Mouse (Mus musculus) gastrocnemius, adult 2 months (tissue): Measurements from ENCODE around the gene Ercc1. TPM values are rescaled to one million over a fixed set of nuclear protein-coding genes. Genes with fewer than 3 reads are reported as not detected.

Experiments
- DNase-seq: peaks from one replicate; pipeline ENCODE4 v3.0.0; 2022
- H3K27ac ChIP-seq: fragments of 200-600 bp; 2 replicates; pipeline ENCODE4 v1.8.1; 2022; ENCODE audit warnings: mild to moderate bottlenecking
- H3K4me3 ChIP-seq: fragments of 200-600 bp; 2 replicates; pipeline ENCODE4 v1.8.1; 2022; ENCODE audit warnings: mild to moderate bottlenecking, moderate library complexity
- CTCF ChIP-seq: fragments of 200-600 bp; IDR thresholded peaks from 2 replicates; pipeline ENCODE4 v1.8.1; 2022; ENCODE audit warnings: antibody characterized with exemption, mild to moderate bottlenecking, moderate library complexity
- intact Hi-C: fragments of 180-260 bp; cut with DNase I; formaldehyde crosslinking; loops from one replicate; pipeline ENCODE4 v1.15.1; 2025
- long read RNA-seq, 2 experiments: library from polyadenylated mRNA; stranded (forward); transcript quantifications; one replicate each; pipeline ENCODE4 v2.0.0; 2021
- total RNA-seq, 2 experiments: library from RNA; stranded (reverse); gene quantifications; 2 replicates each; pipeline ENCODE4 v1.2.3; 2021

Ercc1 gene
- total RNA-seq = 10 to 100 TPM; 28.1 to 30.4 TPM
- long read RNA-seq, experiment 1, transcript Ercc1-201 (10 exons, 1,375 nt) = major isoform, 15 of 23 reads
- long read RNA-seq, experiment 1, partial matches to known transcripts = 2 of 23 reads
- long read RNA-seq, experiment 1, other reads (novel, unspliced or antisense) = 4 of 23 reads
- long read RNA-seq, experiment 2, transcript Ercc1-201 (10 exons, 1,375 nt) = major isoform, 14 of 19 reads
- long read RNA-seq, experiment 2, partial matches to known transcripts = 2 of 19 reads
- long read RNA-seq, experiment 2, other reads (novel, unspliced or antisense) = 3 of 19 reads

- peak within 1 kb of the TSS; percentile 90 for H3K4me3 ChIP-seq
- no peak for DNase-seq
- peak within 1 kb of the TSS; percentile 94 for H3K27ac ChIP-seq
- no peak for TF ChIP-seq CTCF
- intact Hi-C loops = no loop called here
Observed at GRCm38 (mm10) chr7:19344237-19344847, at the start of gene Ercc1. Gene Ercc1 (plus strand): TSS chr7:19344778.

DNA sequence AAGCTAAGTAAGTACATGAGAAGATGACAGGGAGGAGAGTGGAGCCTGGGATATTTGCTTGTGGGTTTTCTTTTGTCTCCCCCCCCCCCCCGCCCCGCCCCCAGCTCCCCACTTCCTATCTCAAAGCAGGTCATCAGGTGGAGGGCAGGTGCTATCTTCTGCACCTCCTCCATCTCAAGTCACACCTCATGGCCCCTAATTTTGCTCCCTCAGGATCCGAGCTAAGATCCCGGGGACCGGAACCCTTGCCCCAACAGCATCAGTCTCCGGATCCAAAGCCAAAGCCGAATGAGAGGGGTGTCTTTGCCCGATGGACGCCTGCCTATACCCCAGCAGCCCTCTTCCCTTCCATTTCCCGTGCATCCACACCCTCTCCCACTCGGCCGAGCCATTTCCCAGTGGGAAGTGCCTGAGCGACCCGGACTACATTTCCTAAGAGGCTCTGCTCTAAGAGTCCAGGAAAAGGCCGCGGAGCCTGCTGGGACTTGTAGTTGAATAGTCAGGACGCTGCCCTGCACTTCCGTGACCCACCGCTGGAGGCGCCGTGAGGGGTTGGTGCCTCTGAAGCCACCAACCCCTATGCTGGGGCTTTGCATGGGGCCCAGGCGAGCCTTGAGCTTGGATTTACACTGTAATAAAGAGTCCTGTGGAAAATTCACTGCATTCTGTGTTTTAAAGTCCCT, 48.9 kb upstream of the Ercc1 start:
- intact Hi-C loops = loop anchor here (5.0 kb wide), 1 partner anchor 67 kb away; no protein-coding TSS in a partner anchor
- peak overlapping the region; percentile 67 for H3K4me3 ChIP-seq
- peak overlapping the region; percentile 75 for H3K27ac ChIP-seq
- DNase-seq = peak; percentile 98
- TF ChIP-seq CTCF = peak; percentile 100

DNA sequence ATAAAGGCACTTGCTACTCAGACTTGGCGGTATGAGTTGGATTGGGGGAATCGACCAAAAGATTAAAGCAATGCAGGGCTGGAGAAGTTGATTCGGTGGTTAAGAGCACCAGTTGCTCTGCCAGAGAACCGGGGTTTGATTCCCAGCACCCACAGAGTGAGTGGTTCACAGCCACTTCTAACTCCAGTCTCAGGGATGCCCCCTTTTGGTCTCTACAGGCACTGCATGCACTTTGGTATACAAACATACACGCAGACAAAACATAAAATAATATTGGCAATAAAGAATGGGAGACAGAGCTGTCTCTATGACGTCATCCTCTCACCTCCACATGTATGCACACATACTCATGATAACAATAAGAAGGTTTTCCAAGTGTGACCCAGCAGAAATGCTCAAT, 47.5 kb upstream of the Ercc1 start:
- peak; percentile 36; the same call in 1 of the 2 replicates for TF ChIP-seq CTCF
- Histone ChIP-seq H3K27ac (no peak overlapping the region), H3K4me3 (no peak overlapping the region)
- DNase-seq = no peak
- intact Hi-C loops = loop anchor here (5.0 kb wide), 1 partner anchor 65 kb away; no protein-coding TSS in a partner anchor

DNA sequence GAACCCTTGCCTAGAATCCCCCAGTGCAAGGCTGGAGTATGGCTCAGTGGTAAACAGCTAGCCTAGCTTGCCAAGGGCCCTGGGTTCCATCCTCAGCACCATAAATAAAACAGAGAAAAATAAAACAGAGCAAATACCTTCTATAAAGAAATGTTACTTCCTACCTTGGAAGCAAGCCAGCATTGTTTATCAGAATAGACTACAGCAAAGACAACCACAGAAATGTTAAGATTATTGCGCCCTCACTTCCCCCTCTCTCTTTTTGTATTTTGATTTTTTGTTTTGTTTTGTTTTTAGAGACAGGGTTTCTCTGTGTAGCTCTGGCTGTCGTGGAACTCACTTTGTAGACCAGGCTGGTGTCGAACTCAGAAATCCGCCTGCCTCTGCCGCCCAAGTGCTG, 46.8 kb upstream of the Ercc1 start:
- TF ChIP-seq CTCF = no peak
- H3K27ac ChIP-seq = no peak overlapping the region
- H3K4me3 ChIP-seq = no peak overlapping the region
- no peak for DNase-seq
- intact Hi-C loops = loop anchor here (5.0 kb wide), 1 partner anchor 65 kb away; no protein-coding TSS in a partner anchor

DNA sequence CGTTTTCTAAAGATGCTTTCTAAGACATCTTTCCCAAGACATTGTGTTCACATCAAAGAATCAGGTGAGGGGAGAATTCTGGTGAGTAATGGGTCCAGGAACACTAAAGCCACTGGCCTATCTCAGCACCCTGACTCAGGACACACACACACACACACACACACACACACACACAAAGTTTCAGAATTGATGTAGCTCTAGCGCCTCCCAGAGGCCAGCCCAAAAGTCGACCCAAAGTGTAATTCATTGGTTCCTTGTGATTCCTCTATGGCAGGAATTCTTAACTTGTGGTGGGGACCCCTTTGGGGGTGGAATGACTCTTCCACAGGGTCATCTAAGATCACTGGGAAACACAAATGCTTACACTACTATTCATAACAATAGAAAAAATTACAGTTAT, 45.4 kb upstream of the Ercc1 start:
- intact Hi-C loops = loop anchor here (1.0 to 5.0 kb wide), 2 partner anchors 15 to 63 kb away; no protein-coding TSS in a partner anchor
- peak; percentile 65 for TF ChIP-seq CTCF
- DNase-seq = peak; percentile 70
- Histone ChIP-seq H3K27ac (no peak overlapping the region), H3K4me3 (no peak overlapping the region)

- peak; percentile 83 for DNase-seq
- intact Hi-C loops = loop anchor here (1.0 to 2.0 kb wide), 2 partner anchors 42 to 122 kb away; no protein-coding TSS in a partner anchor
- Histone ChIP-seq H3K27ac (peak overlapping the region; percentile 95), H3K4me3 (peak overlapping the region; percentile 80)
- peak; percentile 98; the same call in 1 of the 2 replicates for TF ChIP-seq CTCF
Observed at GRCm38 (mm10) chr7:19300501-19301421, 43.8 kb upstream of the Ercc1 start.

DNA sequence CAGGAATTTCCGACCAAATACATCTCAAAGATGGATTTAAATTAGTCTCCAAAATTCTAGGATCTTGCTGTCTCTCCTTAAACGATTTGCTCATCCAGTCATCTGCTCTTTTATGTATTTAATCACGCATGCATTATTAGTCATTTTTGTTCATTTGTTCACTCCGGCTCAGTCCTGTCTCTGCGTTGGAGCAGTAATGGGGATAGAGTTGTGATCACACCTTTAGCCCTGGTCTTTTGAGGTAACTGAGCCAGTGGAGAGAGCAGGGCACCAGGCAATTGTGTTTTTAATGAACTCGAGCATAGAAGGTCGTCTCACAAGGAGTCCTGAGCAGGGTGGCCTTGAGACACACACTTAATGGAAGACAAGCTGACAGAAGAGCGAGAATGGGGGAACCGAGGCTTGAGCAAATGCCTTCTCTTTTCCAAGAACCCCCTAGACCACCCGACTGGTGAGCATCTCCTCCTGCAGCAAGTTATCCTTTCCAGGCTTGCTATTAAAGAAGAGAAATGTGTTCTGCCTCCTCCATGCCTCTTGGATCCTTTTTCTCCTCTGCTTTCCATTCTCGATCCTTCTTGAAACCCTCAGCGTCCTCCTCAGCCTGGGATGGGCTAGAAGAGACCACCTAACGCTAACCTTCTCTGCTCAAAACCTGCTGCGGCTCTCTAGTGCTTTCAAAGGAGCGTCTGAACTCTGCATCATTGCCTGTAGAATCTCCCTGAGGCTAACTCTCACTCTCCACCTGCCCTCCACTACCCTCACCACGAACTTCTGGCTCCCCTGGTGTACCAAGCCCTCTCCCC, 42.9 kb upstream of the Ercc1 start:
- no peak for DNase-seq
- intact Hi-C loops = loop anchor here (2.0 kb wide), 1 partner anchor 123 kb away; no protein-coding TSS in a partner anchor
- H3K27ac ChIP-seq = peak overlapping the region; percentile 95
- peak overlapping the region; percentile 80 for H3K4me3 ChIP-seq
- TF ChIP-seq CTCF = no peak

- no peak overlapping the region for H3K4me3 ChIP-seq
- TF ChIP-seq CTCF = no peak
- intact Hi-C loops = no loop called here
Observed at GRCm38 (mm10) chr7:19302264-19303045, 42.1 kb upstream of the Ercc1 start.

GRCm38 (mm10) chr7:19303046-19303305, 41.6 kb upstream of the Ercc1 start:
- Histone ChIP-seq H3K27ac (no peak overlapping the region), H3K4me3 (no peak overlapping the region)
- DNase-seq = no peak
- TF ChIP-seq CTCF = no peak
- intact Hi-C loops = no loop called here

More at GRCm38 (mm10) chr7:19302264-19303045, 42.1 kb upstream of the Ercc1 start:
- H3K27ac ChIP-seq = no peak overlapping the region
- DNase-seq = no peak

GRCm38 (mm10) chr7:19303770-19304169, 40.8 kb upstream of the Ercc1 start:
- DNase-seq = peak; percentile 84
- Histone ChIP-seq H3K27ac (no peak overlapping the region), H3K4me3 (peak overlapping the region; percentile 54)
- TF ChIP-seq CTCF = peak; percentile 90; the same call in 1 of the 2 replicates
- intact Hi-C loops = no loop called here
